Mouse (Mus musculus): ENCODE measurements around the gene Resf1. TPM values are rescaled to one million over a fixed set of nuclear protein-coding genes. Genes with fewer than 3 reads are reported as not detected.
"Not testable (repeated sequence)": the region's sequence is repeated elsewhere in the genome, so short reads cannot be mapped to it uniquely, and the experiment has no call there.

The Resf1 gene
- polyA plus RNA-seq, 1 experiment from 2014 or later: 36.7 TPM

GRCm38 (mm10) chr6:149357155-149357554, 47.9 kb downstream of the Resf1 start:
- Histone ChIP-seq H3K4me3 (replicated peaks; ENCODE audit: low read length) (no peak overlapping the region), H3K9me3 (replicated peaks; ENCODE audit: control insufficient read depth, low read length) (no peaks in the 10 kb centered on the region), H3K4me1 (ENCODE audit: control insufficient read depth, insufficient read depth, low read length) (no peaks in the 10 kb centered on the region), H3K27ac (ENCODE audit: low read length) (no peak overlapping the region), H3K36me3 (ENCODE audit: control insufficient read depth, insufficient read depth, low read length) (no peaks in the 10 kb centered on the region), H3K27me3 (ENCODE audit: control insufficient read depth, insufficient read depth, low read length) (no peaks in the 10 kb centered on the region), H3K9ac (ENCODE audit: low read length) (no peak overlapping the region), H3K4me2 (ENCODE audit: low read depth, low read length) (no peak overlapping the region)
- no peak for ATAC-seq (ENCODE audit: insufficient read depth, low FRiP score)

- WGBS: 97% methylated on average over 20 of the region's 20 CpGs
- ATAC-seq (ENCODE audit: insufficient read depth, low FRiP score); H3K27me3 ChIP-seq (ENCODE audit: control insufficient read depth, insufficient read depth, low read length); H3K9me3 ChIP-seq (replicated peaks; ENCODE audit: control insufficient read depth, low read length); H3K4me1 ChIP-seq (ENCODE audit: control insufficient read depth, insufficient read depth, low read length); H3K9ac ChIP-seq (ENCODE audit: low read length); H3K27ac ChIP-seq (ENCODE audit: low read length); H3K4me3 ChIP-seq (replicated peaks; ENCODE audit: low read length); H3K36me3 ChIP-seq (ENCODE audit: control insufficient read depth, insufficient read depth, low read length); H3K4me2 ChIP-seq (ENCODE audit: low read depth, low read length): not testable (repeated sequence)
Observed at GRCm38 (mm10) chr6:149362533-149362932, 53.3 kb downstream of the Resf1 start.

- H3K4me1 ChIP-seq (ENCODE audit: control insufficient read depth, insufficient read depth, low read length); H3K9ac ChIP-seq (ENCODE audit: low read length); H3K27ac ChIP-seq (ENCODE audit: low read length); H3K27me3 ChIP-seq (ENCODE audit: control insufficient read depth, insufficient read depth, low read length); H3K4me2 ChIP-seq (ENCODE audit: low read depth, low read length); H3K4me3 ChIP-seq (replicated peaks; ENCODE audit: low read length); H3K9me3 ChIP-seq (replicated peaks; ENCODE audit: control insufficient read depth, low read length); ATAC-seq (ENCODE audit: insufficient read depth, low FRiP score); H3K36me3 ChIP-seq (ENCODE audit: control insufficient read depth, insufficient read depth, low read length): not testable (repeated sequence)
- WGBS: 83% methylated on average over 2 of the region's 2 CpGs
Observed at GRCm38 (mm10) chr6:149365975-149366374, 56.8 kb downstream of the Resf1 start.

GRCm38 (mm10) chr6:149366403-149366802, 57.2 kb downstream of the Resf1 start:
- no peaks in the 10 kb centered on the region for H3K4me1 ChIP-seq (ENCODE audit: control insufficient read depth, insufficient read depth, low read length)
- no peaks in the 10 kb centered on the region for H3K9me3 ChIP-seq (replicated peaks; ENCODE audit: control insufficient read depth, low read length)
- no peak overlapping the region for H3K4me3 ChIP-seq (replicated peaks; ENCODE audit: low read length)
- no peak overlapping the region for H3K27ac ChIP-seq (ENCODE audit: low read length)
- ATAC-seq (ENCODE audit: insufficient read depth, low FRiP score): no peak
- H3K36me3 ChIP-seq (ENCODE audit: control insufficient read depth, insufficient read depth, low read length): no peaks in the 10 kb centered on the region
- H3K9ac ChIP-seq (ENCODE audit: low read length): no peak overlapping the region
- whole genome bisulfite sequencing: 83% methylated on average over 2 of the region's 2 CpGs
- H3K27me3 ChIP-seq (ENCODE audit: control insufficient read depth, insufficient read depth, low read length): no peaks in the 10 kb centered on the region
- no peak overlapping the region for H3K4me2 ChIP-seq (ENCODE audit: low read depth, low read length)

GRCm38 (mm10) chr6:149374986-149375457, 65.8 kb downstream of the Resf1 start:
- WGBS: 47% methylated on average over 2 of the region's 2 CpGs
- no peaks in the 10 kb centered on the region for H3K9me3 ChIP-seq (replicated peaks; ENCODE audit: control insufficient read depth, low read length)
- H3K4me1 ChIP-seq (ENCODE audit: control insufficient read depth, insufficient read depth, low read length): no peaks in the 10 kb centered on the region
- H3K36me3 ChIP-seq (ENCODE audit: control insufficient read depth, insufficient read depth, low read length): no peaks in the 10 kb centered on the region
- no peaks in the 10 kb centered on the region for H3K27me3 ChIP-seq (ENCODE audit: control insufficient read depth, insufficient read depth, low read length)
- H3K4me2 ChIP-seq (ENCODE audit: low read depth, low read length): no peak overlapping the region
- ATAC-seq (ENCODE audit: insufficient read depth, low FRiP score): peak; percentile 62; the same call in 1 of the 2 replicates
- no peak overlapping the region for H3K4me3 ChIP-seq (replicated peaks; ENCODE audit: low read length)
- H3K9ac ChIP-seq (ENCODE audit: low read length): no peak overlapping the region
- H3K27ac ChIP-seq (ENCODE audit: low read length): no peak overlapping the region

- H3K9ac ChIP-seq (ENCODE audit: low read length): no peak overlapping the region
- no peaks in the 10 kb centered on the region for H3K27me3 ChIP-seq (ENCODE audit: control insufficient read depth, insufficient read depth, low read length)
- H3K9me3 ChIP-seq (replicated peaks; ENCODE audit: control insufficient read depth, low read length): no peaks in the 10 kb centered on the region
- no peak overlapping the region for H3K4me2 ChIP-seq (ENCODE audit: low read depth, low read length)
- WGBS: 83% methylated on average over 2 of the region's 2 CpGs
- H3K4me3 ChIP-seq (replicated peaks; ENCODE audit: low read length): no peak overlapping the region
- no peak overlapping the region for H3K27ac ChIP-seq (ENCODE audit: low read length)
- no peak for ATAC-seq (ENCODE audit: insufficient read depth, low FRiP score)
- no peaks in the 10 kb centered on the region for H3K36me3 ChIP-seq (ENCODE audit: control insufficient read depth, insufficient read depth, low read length)
- H3K4me1 ChIP-seq (ENCODE audit: control insufficient read depth, insufficient read depth, low read length): no peaks in the 10 kb centered on the region
Observed at GRCm38 (mm10) chr6:149383531-149383930, 74.3 kb downstream of the Resf1 start.

Other genes with a start within 250 kb of the Resf1 start
- 3.9 and 4.5 TPM in 2 replicates for gene Dennd5b, start 207.7 kb upstream of the Resf1 start, polyA plus RNA-seq (2015; fragmentation: Nextera tagmentation; extraction: Ambion mirVana)
- not detected in 2 replicates for gene Gm10203, start 179.2 kb upstream of the Resf1 start, polyA plus RNA-seq (2015; fragmentation: Nextera tagmentation; extraction: Ambion mirVana)
- 18.1 and 19.3 TPM in 2 replicates for gene Etfbkmt, start 169.6 kb upstream of the Resf1 start, polyA plus RNA-seq (2015; fragmentation: Nextera tagmentation; extraction: Ambion mirVana)
- gene Amn1, start 120.7 kb upstream of the Resf1 start, polyA plus RNA-seq (2015; fragmentation: Nextera tagmentation; extraction: Ambion mirVana): 21.4 and 24.1 TPM in 2 replicates
- gene Bicd1, start 99.5 kb downstream of the Resf1 start, polyA plus RNA-seq (2015; fragmentation: Nextera tagmentation; extraction: Ambion mirVana): 8.8 and 11.4 TPM in 2 replicates